Mouse (Mus musculus) WW6 (cell line): ENCODE results near the gene Nars2.

Experiments
- DNase-seq: peaks from one replicate; pipeline ENCODE4 v3.0.0-alpha.2; 2013; ENCODE audit warnings: low read depth, low spot score

Nars2 gene

DNA sequence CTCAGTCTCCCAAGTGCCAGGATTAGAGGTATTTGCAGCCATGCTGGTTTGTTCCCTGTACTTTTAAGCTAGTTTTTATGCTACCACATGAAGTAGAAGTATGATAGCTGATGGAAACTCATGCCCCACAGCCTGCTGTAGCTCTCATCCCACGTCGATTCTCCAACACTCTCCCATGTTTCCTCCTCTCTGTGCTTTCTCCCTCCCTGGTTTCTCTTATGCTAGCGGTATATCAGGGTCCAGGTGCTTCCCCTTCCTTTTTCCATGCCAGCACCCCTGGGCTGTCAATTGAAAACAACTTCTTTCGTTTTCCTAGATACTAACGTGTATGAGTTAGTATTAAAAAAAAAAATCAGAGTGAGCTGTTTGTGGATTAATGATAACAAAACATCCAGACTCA lies 120.8 kb downstream of the Nars2 start:
- DNase-seq, result no peak

DNA sequence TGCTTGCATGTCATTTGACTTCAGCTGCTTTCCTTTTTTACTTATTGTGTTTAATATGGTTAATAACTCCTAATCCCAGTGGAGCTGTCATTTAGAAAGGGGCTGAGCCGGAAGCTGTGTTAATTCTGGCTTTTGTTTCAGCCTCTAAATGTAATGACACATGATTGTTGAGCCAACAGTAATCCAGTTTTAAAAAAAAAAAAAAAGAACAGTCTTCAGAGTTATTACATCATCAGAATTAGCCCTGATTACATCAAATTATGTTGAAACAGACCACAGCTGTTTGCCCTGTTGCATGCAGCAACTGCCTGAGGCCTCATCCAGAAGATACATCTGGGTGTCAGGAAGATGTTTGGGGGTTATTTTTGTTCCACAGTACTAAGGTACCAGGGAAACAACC lies 123.7 kb downstream of the Nars2 start:
- no peak for DNase-seq

DNA sequence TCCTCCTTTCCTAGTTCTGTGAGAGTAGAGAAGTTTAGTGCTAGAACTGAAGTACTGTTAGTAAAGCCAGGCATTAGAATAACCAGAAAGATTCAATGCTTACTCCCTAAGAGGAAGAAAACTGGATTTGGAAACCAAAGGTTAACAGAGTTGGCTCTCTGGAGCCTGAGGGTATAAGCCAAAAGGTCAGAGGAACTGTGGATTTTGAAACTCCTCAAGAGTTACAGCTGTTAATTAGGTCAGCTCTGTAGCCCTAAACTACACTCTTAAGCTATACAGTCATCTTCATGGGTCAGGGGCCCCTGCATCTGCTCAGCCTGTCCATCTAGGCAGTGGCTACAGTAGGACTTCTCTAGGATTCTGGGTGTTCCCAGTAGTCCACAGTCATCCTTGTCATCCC lies 125.7 kb downstream of the Nars2 start:
- no peak for DNase-seq

DNA sequence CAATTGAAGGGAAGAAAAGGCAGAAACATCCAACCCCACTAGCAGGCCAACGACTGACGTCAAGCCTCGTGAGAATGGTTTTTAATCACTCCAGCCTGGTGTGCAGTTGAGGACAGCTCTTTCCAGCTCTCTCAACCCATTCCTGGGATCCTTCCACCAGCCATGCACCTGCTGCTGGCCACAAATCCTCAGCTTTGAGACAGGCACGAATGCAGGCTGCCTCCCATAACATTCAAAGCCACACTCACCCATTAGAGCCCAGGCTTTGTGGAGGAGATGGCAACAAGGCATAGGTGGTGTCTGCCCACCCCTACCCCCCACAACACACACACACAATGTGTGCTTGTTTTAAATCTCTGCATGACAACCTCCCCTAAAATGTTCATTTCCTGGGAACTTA lies 127.4 kb downstream of the Nars2 start:
- DNase-seq, result no peak

DNA sequence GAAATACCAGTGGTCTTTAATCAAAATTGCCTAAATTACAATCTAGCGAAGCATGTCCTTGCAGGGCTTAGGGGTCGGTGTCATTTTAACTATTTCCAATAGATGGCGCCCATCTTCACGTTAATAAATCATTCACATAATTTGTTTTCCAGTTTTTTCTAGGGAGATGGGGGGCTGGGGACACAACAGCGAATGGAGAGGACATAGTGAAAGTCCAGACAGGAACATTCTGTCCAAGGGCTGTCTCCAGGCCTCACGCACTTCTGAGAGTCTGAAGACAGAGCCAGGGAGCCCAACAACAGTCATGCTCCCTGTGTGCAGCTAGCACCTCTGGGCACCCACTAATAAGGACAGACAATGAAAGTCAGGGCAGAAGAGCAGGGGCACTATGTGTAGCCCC lies 127.8 kb downstream of the Nars2 start:
- DNase-seq, result no peak

DNA sequence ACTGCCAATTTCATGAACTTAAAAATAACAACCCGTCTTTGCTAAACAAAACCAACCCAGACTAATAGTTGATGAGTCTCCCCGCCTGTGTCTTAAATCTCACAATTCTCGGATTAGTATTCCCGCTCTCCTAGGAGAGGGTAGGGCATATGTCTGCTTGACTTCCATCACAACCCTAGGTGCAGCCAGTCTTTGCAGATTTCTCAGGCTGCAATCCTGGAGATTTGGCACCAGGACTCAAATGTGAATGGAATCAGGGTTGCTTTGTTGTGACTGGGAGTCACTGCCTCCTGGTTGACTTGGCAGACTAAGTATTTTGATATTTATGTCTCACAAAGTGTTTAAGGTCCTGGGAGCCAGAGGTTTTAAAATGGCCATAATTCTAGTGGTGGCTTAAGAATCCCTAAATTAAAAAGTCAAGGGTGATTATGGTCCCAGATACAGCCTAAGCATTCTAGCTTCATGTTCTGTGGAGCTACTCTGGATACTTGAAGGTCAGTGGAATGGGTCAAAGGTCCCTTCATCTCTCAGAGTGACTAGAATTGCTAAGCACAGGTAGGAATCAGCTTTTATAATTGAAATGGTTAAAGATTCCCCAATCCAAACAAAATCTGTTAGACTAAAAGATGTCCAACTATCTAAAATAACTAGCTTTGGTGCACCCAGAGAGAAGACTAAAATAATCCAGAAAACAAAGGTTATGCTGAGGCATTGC lies 128.5 kb downstream of the Nars2 start:
- DNase-seq, result no peak

DNA sequence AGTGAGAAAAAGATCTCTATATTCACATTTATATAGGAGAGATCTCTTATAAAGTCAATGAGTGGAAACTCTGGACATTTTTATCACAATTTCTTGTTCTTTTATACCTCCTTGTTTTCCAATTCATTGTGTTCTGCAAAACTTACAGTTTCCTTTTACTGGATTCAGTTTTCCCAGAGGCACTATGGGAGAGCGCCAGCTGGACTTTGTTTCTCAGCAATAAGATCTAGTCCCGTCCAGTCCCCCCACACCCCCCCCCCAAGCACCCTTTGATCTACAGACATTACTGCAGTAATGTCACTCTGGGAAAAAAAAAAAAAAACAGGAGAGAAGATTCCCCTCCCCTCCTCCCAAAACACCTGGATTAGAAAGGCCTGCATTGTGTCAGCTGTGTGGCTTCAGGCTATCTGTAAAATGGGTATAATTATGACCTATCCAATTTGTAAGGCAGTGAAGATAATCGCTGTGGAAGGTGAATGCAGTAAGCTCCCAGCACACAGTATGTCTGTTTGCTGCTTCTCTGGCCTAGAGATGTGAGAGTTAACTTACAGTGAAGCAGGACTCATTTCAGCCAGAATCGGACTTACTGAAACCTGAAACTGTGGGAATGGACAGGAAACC lies 129.4 kb downstream of the Nars2 start:
- DNase-seq, result no peak

DNA sequence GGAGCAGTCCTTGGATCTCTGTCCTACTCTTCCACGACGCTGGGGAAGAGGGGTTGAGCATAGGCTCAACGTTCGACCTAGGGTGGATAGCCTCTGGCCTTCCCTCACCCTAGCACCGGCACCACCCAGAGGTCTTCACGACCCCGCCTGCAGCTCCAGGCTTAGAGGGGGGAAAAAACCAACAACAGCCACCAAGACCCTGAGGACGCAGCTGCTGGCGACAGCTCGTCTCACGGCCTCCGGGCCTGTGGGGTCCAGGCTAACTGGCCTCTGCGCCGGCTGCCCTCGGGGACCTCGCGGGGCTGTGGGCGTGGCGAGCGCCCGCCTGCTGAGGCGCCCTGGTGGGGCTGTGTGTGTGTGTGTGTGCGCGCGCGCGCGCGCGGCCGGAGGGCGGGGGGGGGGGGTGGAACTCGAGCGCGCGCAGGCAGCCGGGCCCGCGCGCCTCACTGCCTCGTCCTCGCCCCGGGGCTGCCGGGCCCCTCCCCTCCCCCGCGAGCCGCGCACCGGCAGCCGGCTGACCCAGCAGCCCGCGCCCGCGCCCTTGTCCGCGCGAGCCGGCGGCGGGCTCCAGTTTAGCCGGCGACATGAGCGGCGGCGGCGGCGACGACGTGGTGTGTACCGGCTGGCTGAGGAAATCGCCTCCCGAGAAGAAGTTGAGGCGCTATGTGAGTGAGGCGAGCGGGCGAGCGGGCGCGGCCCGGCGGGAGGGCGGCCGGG lies 130.1 kb downstream of the Nars2 start, which contains the start of gene Gab2:
Gene Gab2 (plus strand): TSS at position 345 of the 717 bp plus-strand sequence.
- DNase-seq, result no peak

DNA sequence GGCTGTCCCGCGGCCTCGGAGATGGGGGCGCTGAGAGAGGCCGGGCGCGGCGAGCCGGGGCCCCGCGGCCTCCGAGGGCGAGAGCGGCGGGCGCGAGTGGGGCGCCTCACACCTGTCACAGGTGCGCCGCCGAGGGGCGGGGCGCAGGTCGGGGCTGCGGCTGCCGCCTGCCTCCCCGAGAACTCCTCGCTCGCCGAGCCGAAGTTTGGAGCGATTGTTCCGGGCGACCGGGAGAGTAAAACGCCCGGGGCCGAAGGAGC lies 130.6 kb downstream of the Nars2 start:
- DNase-seq, result no peak

DNA sequence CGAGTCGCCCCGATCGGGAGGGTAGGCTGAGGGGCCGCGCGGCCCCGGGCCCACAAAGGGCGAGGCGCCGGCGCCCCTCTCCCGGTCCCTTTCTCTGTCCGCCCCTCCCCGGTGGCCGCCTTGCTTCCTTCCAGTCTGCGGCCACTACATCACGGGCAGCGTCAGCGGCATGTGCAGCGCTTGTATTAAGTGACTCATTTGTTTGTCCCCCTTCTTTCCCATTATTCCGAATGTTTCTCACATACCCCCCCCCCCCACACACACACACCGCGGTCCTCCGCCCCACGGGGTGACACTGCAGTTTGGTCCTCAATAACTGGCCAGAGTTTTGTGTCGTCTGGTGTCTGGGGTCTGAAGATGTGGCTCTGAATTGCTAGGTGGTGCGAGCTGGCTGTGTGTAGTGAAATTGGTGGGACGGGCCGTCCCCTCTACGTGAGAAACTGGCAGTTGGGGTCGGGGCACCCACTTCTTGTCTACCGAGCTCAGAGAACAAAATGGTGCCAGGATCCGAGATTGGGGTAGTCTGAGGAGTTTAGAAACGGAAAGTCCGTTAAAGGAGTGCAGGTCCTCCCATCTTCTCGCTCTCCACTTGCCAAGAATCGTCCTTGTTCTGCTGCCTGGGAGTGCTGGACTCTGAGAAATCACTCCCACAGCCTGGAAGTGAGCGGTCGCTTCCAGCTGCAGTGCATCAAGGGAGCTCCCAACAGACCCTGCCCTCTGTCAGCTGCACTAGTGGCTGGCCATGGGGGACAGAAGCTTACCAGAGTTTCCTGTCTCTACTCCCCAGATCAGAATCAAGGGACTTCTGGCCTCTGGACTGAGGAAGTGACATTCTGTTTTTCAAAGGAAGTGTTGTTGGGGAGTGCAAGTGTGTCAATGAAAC lies 131.2 kb downstream of the Nars2 start:
- DNase-seq, result no peak

DNA sequence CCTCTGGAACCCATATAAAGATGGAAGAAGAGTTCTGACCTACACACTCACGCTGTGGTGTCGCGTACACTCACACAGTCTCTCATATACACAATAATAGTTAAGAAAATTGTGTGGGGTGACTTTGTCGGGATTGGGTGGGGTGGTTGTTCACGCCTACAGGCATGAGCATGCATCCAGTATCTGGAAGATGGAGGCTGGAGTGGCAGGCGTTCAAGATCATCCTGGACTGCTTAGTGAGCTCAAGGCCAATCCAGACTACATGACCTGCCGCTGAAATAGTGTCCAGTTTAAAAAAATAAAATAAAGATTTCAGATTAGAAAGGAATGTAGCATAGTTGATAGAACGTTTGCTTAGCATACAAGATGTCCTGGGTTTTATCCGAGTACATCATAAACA lies 132.3 kb downstream of the Nars2 start:
- DNase-seq, result no peak

DNA sequence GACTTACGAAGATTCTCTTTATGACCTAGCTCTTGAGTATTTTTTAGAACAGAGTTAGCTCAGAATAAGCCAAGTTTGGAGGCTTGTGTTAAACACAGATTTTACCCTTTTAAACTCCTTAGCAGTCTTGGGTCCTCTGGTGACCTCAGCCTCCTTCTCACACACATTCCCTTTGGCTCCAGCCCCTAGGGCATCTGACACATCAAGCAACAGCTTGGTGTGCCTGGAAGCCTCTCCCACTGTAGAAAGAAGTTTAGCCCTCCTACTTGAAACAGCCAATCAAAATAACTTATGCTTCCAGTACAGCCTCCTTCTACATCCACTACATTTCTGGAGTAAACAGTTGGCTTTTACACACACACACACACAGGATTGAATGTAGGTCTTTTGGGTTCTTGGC lies 132.9 kb downstream of the Nars2 start:
- no peak for DNase-seq

DNA sequence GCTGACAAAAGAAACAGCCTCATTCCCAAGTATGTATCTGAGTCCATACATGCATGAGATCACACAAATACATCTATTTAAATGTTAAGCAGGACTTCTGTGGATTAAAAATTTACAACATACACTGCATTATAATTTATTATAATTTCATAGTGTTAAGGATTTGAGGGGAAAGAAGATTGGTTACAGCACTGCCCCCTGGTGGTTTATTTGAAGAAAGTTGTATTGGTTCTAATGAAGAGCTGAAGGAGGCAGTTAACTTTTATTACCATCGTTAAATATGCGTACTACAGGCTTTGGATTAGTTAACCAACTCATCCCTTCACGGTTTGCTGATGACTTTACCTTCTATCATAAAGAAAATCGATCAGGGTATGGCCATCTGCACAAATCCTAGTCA lies 134.0 kb downstream of the Nars2 start:
- DNase-seq, result no peak

DNA sequence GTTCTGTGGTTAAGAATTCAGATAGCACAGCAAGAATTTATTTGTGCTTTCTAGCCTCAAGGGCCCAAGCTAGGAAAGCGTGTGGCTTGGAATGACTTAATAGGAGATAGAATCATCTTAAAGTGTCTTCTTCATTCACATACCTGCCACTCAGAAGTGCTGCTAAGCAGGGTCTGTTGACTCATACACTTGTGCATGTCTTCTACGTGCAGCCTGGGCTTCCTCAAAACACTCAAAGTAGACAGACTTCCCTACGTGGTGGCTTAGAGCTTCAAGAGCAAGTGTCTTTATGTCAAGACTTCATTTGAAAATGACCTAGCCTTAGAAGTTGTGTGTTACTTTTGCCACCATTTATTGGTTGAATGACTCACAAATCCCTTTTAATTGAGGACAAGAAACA lies 142.9 kb downstream of the Nars2 start:
- no peak for DNase-seq

DNA sequence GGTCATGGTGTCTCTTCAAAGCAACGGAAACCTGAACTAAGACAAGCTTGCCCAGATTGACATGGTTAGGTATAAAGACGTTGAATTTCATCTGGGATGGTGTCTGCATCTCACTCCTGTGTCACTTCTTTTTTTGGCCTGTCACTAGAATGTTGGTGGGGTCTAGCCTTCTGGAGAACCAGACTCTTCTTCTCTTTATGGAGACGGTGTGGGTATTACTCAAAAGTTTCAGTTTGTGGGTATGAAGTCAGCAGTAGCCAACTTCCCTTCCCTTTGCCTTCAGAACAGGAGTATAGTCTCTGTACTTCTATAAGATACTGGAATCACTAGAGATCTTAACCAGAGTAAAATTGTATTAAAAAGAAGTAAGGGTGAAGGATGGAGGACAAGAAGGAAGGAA lies 156.8 kb downstream of the Nars2 start:
- no peak for DNase-seq
